Mouse (Mus musculus) lung, embryonic 16.5 days (tissue): ENCODE results near the gene Odf2l. TPM values are rescaled to one million over a fixed set of nuclear protein-coding genes. Genes with fewer than 3 reads are reported as not detected.

Source experiments
- ATAC-seq: fragments of 200-750 bp; cut with Nextera tagmentation; 2 replicates; pipeline ENCODE4 v1.8.0; 2017; ENCODE audit warnings: low read depth, mild to moderate bottlenecking, moderate library complexity
- H3K27ac ChIP-seq: fragments of 300-500 bp; sonication (generic); 2 replicates; pipeline ENCODE4 v1.5.1; 2014; ENCODE audit warnings: mild to moderate bottlenecking, control low read depth, low read length
- H3K27me3 ChIP-seq: fragments of 300-500 bp; sonication (generic); 2 replicates; pipeline ENCODE4 v1.6.1; 2014; ENCODE audit warnings: low read depth, low read length, mixed read lengths; ENCODE audit not compliant: control insufficient read depth, insufficient read depth
- H3K36me3 ChIP-seq: fragments of 300-500 bp; sonication (generic); 2 replicates; pipeline ENCODE4 v1.6.1; 2014; ENCODE audit warnings: low read length; ENCODE audit not compliant: control insufficient read depth, insufficient read depth
- H3K4me1 ChIP-seq: fragments of 300-500 bp; sonication (generic); replicated peaks from 2 replicates; pipeline ENCODE4 v1.6.1; 2014; ENCODE audit warnings: low read length, mixed read lengths; ENCODE audit not compliant: control insufficient read depth, insufficient read depth
- H3K4me2 ChIP-seq: fragments of 300-500 bp; sonication (generic); 2 replicates; pipeline ENCODE4 v1.6.1; 2014; ENCODE audit warnings: low read depth, low read length, control low read depth
- H3K4me3 ChIP-seq: fragments of 300-500 bp; sonication (generic); 2 replicates; pipeline ENCODE4 v1.5.1; 2014; ENCODE audit warnings: mild to moderate bottlenecking, low read length, control low read depth
- H3K9ac ChIP-seq: fragments of 300-500 bp; sonication (generic); 2 replicates; pipeline ENCODE4 v1.6.1; 2014; ENCODE audit warnings: low read length, control low read depth
- H3K9me3 ChIP-seq: fragments of 300-500 bp; sonication (generic); 2 replicates; pipeline ENCODE4 v1.6.1; 2016; ENCODE audit warnings: low read length; ENCODE audit not compliant: control insufficient read depth
- WGBS: fragments of 180-500 bp; shearing (Covaris S2); extraction: QIAGEN DNeasy Blood & Tissue Kit; methylation state at CpG from one replicate; pipeline ENCODE4 v1.1.7; 2014; 5-methylcytosine and 5-hydroxymethylcytosine counted together
- polyA plus RNA-seq: library from polyadenylated mRNA; unstranded; fragments of >200 nt; fragmentation: Nextera tagmentation; extraction: Ambion mirVana; gene quantifications from 2 replicates; pipeline ENCODE4 v1.2.1, GENCODE M21; 2015

Gene Odf2l
- polyA plus RNA-seq, 1 experiment from 2014 or later = 16.0 TPM

DNA sequence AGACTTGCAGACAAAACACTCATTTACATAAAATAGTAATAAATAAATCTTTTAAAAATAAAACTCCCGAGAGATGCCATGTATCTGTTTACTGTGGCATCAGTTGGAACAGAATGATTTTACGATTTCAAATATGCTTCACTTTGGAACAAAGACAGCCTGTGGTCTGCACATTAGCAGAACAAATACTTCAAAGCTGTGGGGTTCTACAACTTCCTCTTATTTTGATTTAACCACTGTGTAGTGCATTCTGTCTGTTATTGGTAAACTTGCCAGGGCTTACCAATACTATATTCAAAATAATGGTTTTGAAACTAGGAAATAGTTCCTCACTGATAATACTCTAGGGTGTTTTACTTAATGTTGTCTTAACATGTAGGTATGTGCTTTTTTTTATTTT, 8.2 kb downstream of the Odf2l start:
- Histone ChIP-seq H3K4me3 (no peak overlapping the region), H3K27ac (no peak overlapping the region), H3K9me3 (no peaks in the 10 kb centered on the region), H3K36me3 (0 out of 2 replicates have a peak, but pooled peaks cover 2% of the 10 kb centered on the region), H3K27me3 (no peaks in the 10 kb centered on the region), H3K4me2 (no peak overlapping the region), H3K4me1 (no peaks in the 10 kb centered on the region), H3K9ac (no peak overlapping the region)
- 90% methylated on average over 2 of the region's 2 CpGs for WGBS
- no peak for ATAC-seq

DNA sequence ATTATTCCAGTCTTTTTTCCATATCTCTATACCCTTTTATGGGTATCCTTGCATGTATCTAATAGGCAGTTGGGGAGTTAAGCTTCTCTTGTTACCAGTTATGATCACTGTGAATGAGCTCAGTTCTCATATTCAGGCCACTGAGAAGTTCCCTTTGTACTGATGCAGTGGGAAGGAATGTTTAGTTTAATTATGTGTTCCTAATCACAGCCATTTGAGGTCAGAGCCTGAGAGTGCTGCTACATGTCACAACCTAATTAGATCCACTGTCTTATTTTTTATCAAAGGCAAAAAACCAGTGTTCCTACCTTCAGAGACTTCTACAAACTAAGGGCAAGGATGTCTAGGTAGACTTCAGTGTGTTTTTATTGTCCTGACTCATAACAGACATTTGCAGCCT, 11.0 kb downstream of the Odf2l start:
- no peak overlapping the region for H3K4me2 ChIP-seq
- H3K9ac ChIP-seq = no peak overlapping the region
- ATAC-seq = no peak
- H3K4me1 ChIP-seq = no peaks in the 10 kb centered on the region
- no peak overlapping the region for H3K4me3 ChIP-seq
- peaks cover 3% of the 10 kb centered on the region; the same call in 1 of the 2 replicates for H3K36me3 ChIP-seq
- H3K9me3 ChIP-seq = no peaks in the 10 kb centered on the region
- no peak overlapping the region for H3K27ac ChIP-seq
- no peaks in the 10 kb centered on the region for H3K27me3 ChIP-seq

GRCm38 (mm10) chr3:145131210-145131868, 13.0 kb downstream of the Odf2l start:
- H3K4me1 ChIP-seq = no peaks in the 10 kb centered on the region
- no peaks in the 10 kb centered on the region for H3K9me3 ChIP-seq
- ATAC-seq = peak; percentile 47; the same call in 1 of the 2 replicates
- H3K4me3 ChIP-seq = no peak overlapping the region
- H3K4me2 ChIP-seq = no peak overlapping the region
- H3K27ac ChIP-seq = no peak overlapping the region
- no peaks in the 10 kb centered on the region for H3K27me3 ChIP-seq
- H3K9ac ChIP-seq = no peak overlapping the region
- 18% methylated on average over 3 of the region's 3 CpGs for WGBS
- H3K36me3 ChIP-seq = peaks cover 5% of the 10 kb centered on the region; the same call in 1 of the 2 replicates

GRCm38 (mm10) chr3:145140236-145140635, 21.8 kb downstream of the Odf2l start:
- Histone ChIP-seq H3K4me2 (no peak overlapping the region), H3K27ac (no peak overlapping the region), H3K36me3 (peaks cover 5% of the 10 kb centered on the region; the same call in 1 of the 2 replicates), H3K9me3 (no peaks in the 10 kb centered on the region), H3K9ac (no peak overlapping the region), H3K4me1 (no peaks in the 10 kb centered on the region), H3K27me3 (no peaks in the 10 kb centered on the region), H3K4me3 (no peak overlapping the region)
- ATAC-seq = no peak
- 77% methylated on average over 4 of the region's 4 CpGs for WGBS

DNA sequence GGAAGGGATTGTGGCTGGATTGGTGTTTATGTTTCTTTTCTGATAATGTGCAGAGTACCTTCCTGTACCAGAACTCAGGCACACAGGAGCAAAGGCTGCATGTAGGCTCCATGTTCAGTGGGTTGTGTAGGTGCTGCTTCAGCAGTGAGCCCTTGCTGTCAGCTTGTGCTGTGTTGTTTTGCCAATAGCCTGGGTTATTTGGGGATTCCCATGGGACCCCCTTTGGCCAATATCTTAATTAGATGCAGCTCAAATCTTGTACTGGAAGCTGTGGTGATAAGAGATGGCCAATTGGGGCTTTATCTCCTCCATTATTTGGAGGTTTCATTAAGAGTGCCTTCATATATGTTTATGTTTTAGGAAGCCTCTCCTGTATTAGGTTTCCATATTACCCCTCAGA, 24.5 kb downstream of the Odf2l start:
- H3K9me3 ChIP-seq = no peaks in the 10 kb centered on the region
- no peak overlapping the region for H3K27ac ChIP-seq
- no peak overlapping the region for H3K4me2 ChIP-seq
- no peak for ATAC-seq
- no peaks in the 10 kb centered on the region for H3K27me3 ChIP-seq
- no peak overlapping the region for H3K9ac ChIP-seq
- no peaks in the 10 kb centered on the region for H3K4me1 ChIP-seq
- no peak overlapping the region for H3K4me3 ChIP-seq
- H3K36me3 ChIP-seq = 0 out of 2 replicates have a peak, but pooled peaks cover 3% of the 10 kb centered on the region

DNA sequence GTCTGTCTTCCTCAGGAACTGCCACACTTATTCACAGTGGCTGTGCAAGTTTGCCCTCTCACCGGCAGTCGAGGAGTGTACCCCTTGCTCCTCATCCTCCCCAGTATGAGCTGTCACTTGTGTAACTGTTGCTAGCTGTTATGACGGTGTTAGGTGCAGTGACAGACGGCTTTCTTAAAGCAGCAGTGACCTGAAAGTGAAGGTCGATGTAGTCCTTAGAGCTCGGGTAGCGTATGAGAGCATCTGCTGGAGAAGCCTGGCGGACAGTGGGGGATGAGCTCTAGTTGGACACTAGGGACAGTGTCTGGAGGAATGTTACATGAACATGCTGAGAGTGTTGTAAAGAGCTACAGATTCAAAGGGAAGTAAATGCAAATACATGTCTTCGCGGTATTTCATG, 25.5 kb downstream of the Odf2l start:
- Histone ChIP-seq H3K4me3 (no peak overlapping the region), H3K36me3 (0 out of 2 replicates have a peak, but pooled peaks cover 3% of the 10 kb centered on the region), H3K4me1 (no peaks in the 10 kb centered on the region), H3K9ac (no peak overlapping the region), H3K27me3 (no peaks in the 10 kb centered on the region), H3K27ac (no peak overlapping the region), H3K9me3 (no peaks in the 10 kb centered on the region), H3K4me2 (no peak overlapping the region)
- no peak for ATAC-seq
- 73% methylated on average over 10 of the region's 10 CpGs for WGBS

GRCm38 (mm10) chr3:145146871-145147270, 28.5 kb downstream of the Odf2l start:
- H3K4me1 ChIP-seq = no peaks in the 10 kb centered on the region
- no peak overlapping the region for H3K4me2 ChIP-seq
- no peaks in the 10 kb centered on the region for H3K27me3 ChIP-seq
- ATAC-seq = no peak
- 83% methylated on average over 9 of the region's 9 CpGs for WGBS
- no peak overlapping the region for H3K4me3 ChIP-seq
- no peak overlapping the region for H3K9ac ChIP-seq
- H3K9me3 ChIP-seq = no peaks in the 10 kb centered on the region
- H3K27ac ChIP-seq = no peak overlapping the region
- H3K36me3 ChIP-seq = no peaks in the 10 kb centered on the region

GRCm38 (mm10) chr3:145147483-145147882, 29.1 kb downstream of the Odf2l start:
- no peak overlapping the region for H3K4me2 ChIP-seq
- H3K9ac ChIP-seq = no peak overlapping the region
- no peaks in the 10 kb centered on the region for H3K9me3 ChIP-seq
- no peak overlapping the region for H3K4me3 ChIP-seq
- no peaks in the 10 kb centered on the region for H3K27me3 ChIP-seq
- no peak overlapping the region for H3K27ac ChIP-seq
- no peaks in the 10 kb centered on the region for H3K36me3 ChIP-seq
- H3K4me1 ChIP-seq = no peaks in the 10 kb centered on the region
- ATAC-seq = no peak
- WGBS = 67% methylated on average over 2 of the region's 2 CpGs

DNA sequence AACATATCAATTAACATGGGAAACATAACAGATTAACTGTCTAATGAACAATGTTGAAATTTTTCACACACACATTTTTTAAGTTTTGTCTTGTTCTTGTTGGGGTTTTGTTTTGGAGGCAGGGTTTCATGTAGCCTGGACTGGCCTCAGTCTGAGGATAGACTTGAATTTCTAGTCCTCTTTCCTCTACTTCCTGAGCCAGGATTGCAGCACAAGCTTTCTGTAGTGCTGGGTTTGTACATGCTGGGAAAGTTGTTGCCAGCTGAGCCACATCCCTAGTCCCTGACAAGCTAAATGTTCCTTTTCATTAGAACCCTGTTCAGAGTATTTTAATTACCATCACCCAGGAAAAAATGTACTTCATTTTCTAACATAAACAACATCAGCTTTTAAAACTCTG, 29.6 kb downstream of the Odf2l start:
- Histone ChIP-seq H3K9me3 (no peaks in the 10 kb centered on the region), H3K4me2 (no peak overlapping the region), H3K4me3 (no peak overlapping the region), H3K9ac (no peak overlapping the region), H3K27ac (no peak overlapping the region), H3K36me3 (no peaks in the 10 kb centered on the region), H3K27me3 (no peaks in the 10 kb centered on the region), H3K4me1 (no peaks in the 10 kb centered on the region)
- ATAC-seq = no peak

GRCm38 (mm10) chr3:145151092-145151491, 32.7 kb downstream of the Odf2l start:
- Histone ChIP-seq H3K4me2 (no peak overlapping the region), H3K36me3 (peaks cover 3% of the 10 kb centered on the region; the same call in 1 of the 2 replicates), H3K4me1 (no peaks in the 10 kb centered on the region), H3K9me3 (no peaks in the 10 kb centered on the region), H3K27ac (no peak overlapping the region), H3K27me3 (no peaks in the 10 kb centered on the region), H3K4me3 (no peak overlapping the region), H3K9ac (no peak overlapping the region)
- WGBS = 87% methylated on average over 7 of the region's 7 CpGs
- ATAC-seq = no peak
